Mouse (Mus musculus) hindbrain, embryonic 14.5 days (tissue): Measurements from ENCODE around the gene Sipa1. TPM values are rescaled to one million over a fixed set of nuclear protein-coding genes. Genes with fewer than 3 reads are reported as not detected.

Experiments
- ATAC-seq: fragments of 200-750 bp; cut with Nextera tagmentation; 2 replicates; pipeline ENCODE4 v1.8.0; 2017; ENCODE audit warnings: moderate number of reproducible peaks, mild to moderate bottlenecking, moderate TSS enrichment, moderate library complexity; ENCODE audit not compliant: low FRiP score
- DNase-seq: peaks from one replicate; pipeline ENCODE4 v3.0.0-alpha.2; 2015; ENCODE audit warnings: low spot score
- H3K27ac ChIP-seq: fragments of 300-500 bp; sonication (generic); 2 replicates; pipeline ENCODE4 v1.5.1; 2014; ENCODE audit warnings: mild to moderate bottlenecking, moderate library complexity
- H3K27me3 ChIP-seq: fragments of 300-500 bp; sonication (generic); 2 replicates; pipeline ENCODE4 v1.6.1; 2014; ENCODE audit warnings: mild to moderate bottlenecking, low read length, mixed read lengths; ENCODE audit not compliant: control insufficient read depth, insufficient read depth
- H3K36me3 ChIP-seq: fragments of 300-500 bp; sonication (generic); replicated peaks from 2 replicates; pipeline ENCODE4 v1.6.1; 2014; ENCODE audit not compliant: control insufficient read depth, insufficient read depth
- H3K4me1 ChIP-seq: fragments of 300-500 bp; sonication (generic); replicated peaks from 2 replicates; pipeline ENCODE4 v1.6.1; 2014; ENCODE audit warnings: antibody characterized with exemption, low read length, mixed read lengths; ENCODE audit not compliant: control insufficient read depth, insufficient read depth
- H3K4me2 ChIP-seq: fragments of 300-500 bp; sonication (generic); replicated peaks from 2 replicates; pipeline ENCODE4 v1.6.1; 2014; ENCODE audit warnings: mild to moderate bottlenecking, moderate library complexity
- H3K4me3 ChIP-seq: fragments of 300-500 bp; sonication (generic); replicated peaks from 2 replicates; pipeline ENCODE4 v1.5.1; 2014; ENCODE audit warnings: mild to moderate bottlenecking, low read length
- H3K9ac ChIP-seq: fragments of 300-500 bp; sonication (generic); 2 replicates; pipeline ENCODE4 v1.6.1; 2014
- H3K9me3 ChIP-seq: fragments of 300-500 bp; sonication (generic); 2 replicates; pipeline ENCODE4 v1.6.1; 2016; ENCODE audit warnings: low read length; ENCODE audit not compliant: control insufficient read depth
- WGBS: fragments of 180-500 bp; shearing (Covaris S2); extraction: QIAGEN DNeasy Blood & Tissue Kit; methylation state at CpG from one replicate; pipeline ENCODE4 v1.1.7; 2014; 5-methylcytosine and 5-hydroxymethylcytosine counted together
- polyA plus RNA-seq: library from polyadenylated mRNA; unstranded; fragments of >200 nt; fragmentation: Nextera tagmentation; extraction: Ambion mirVana; gene quantifications from 2 replicates; pipeline ENCODE4 v1.2.1, GENCODE M21; 2014

The Sipa1 gene
- polyA plus RNA-seq, 1 experiment from 2014 or later: 16.2 TPM

DNA sequence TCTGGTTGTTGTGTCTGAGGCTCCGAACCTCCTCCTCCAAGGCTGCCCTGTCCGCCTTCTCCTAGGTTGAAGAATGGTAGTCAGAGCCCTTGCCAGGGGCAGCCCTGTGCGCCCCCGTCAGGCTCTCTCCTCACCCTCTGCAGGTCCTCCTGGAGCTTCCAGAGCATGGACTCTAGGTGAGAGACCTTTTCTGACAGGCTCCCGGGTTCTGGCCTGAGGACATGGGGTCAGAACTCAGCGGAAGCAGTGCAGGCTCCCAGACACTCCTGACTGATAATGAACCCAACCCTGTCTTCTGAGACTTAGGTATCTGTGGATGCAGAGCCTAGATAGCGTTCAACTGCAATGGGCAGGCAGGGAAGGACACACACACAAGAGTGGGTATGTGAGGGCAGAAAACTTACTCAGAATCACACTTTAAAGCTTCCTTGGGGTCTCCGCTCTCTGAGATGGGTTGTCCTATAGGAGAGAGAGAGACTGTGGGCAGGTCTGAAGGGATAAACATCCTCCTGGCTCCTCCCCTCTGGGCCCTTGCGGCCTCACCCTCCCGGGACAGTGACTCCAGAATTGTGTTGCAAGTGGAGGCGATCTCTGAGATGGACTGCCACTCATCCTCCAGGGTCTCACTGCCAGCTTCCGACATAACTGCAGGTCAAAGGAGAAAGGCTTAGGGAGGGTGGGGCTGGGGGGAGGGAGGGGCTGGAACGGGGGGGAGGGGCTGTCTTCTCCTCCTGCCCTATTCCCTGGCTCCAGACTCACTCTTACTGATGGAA lies 11.8 kb downstream of the Sipa1 start:
- H3K4me1 ChIP-seq: peaks cover 24% of the 10 kb centered on the region
- no peaks in the 10 kb centered on the region for H3K9me3 ChIP-seq
- WGBS: 62% methylated on average over 13 of the region's 13 CpGs
- no peak overlapping the region for H3K27ac ChIP-seq
- H3K4me2 ChIP-seq: no peak overlapping the region
- no peak overlapping the region for H3K4me3 ChIP-seq
- H3K27me3 ChIP-seq: peaks cover 35% of the 10 kb centered on the region
- H3K9ac ChIP-seq: no peak overlapping the region
- peaks cover 18% of the 10 kb centered on the region for H3K36me3 ChIP-seq
- no peak for ATAC-seq
- no peak for DNase-seq

GRCm38 (mm10) chr19:5649298-5649741 lies 14.2 kb downstream of the Sipa1 start:
- H3K9ac ChIP-seq: peak overlapping the region; percentile 54
- peaks cover 13% of the 10 kb centered on the region for H3K27me3 ChIP-seq
- 73% methylated on average over 6 of the region's 6 CpGs for WGBS
- H3K9me3 ChIP-seq: no peaks in the 10 kb centered on the region
- DNase-seq (no peak), ATAC-seq (no peak; the same call in 1 of the 2 replicates)
- peak overlapping the region; percentile 56 for H3K4me2 ChIP-seq
- H3K27ac ChIP-seq: peak overlapping the region; percentile 69; the same call in 1 of the 2 replicates
- peaks cover 18% of the 10 kb centered on the region for H3K4me1 ChIP-seq
- H3K36me3 ChIP-seq: peaks cover 42% of the 10 kb centered on the region
- peak overlapping the region; percentile 17; the same call in 1 of the 2 replicates for H3K4me3 ChIP-seq

DNA sequence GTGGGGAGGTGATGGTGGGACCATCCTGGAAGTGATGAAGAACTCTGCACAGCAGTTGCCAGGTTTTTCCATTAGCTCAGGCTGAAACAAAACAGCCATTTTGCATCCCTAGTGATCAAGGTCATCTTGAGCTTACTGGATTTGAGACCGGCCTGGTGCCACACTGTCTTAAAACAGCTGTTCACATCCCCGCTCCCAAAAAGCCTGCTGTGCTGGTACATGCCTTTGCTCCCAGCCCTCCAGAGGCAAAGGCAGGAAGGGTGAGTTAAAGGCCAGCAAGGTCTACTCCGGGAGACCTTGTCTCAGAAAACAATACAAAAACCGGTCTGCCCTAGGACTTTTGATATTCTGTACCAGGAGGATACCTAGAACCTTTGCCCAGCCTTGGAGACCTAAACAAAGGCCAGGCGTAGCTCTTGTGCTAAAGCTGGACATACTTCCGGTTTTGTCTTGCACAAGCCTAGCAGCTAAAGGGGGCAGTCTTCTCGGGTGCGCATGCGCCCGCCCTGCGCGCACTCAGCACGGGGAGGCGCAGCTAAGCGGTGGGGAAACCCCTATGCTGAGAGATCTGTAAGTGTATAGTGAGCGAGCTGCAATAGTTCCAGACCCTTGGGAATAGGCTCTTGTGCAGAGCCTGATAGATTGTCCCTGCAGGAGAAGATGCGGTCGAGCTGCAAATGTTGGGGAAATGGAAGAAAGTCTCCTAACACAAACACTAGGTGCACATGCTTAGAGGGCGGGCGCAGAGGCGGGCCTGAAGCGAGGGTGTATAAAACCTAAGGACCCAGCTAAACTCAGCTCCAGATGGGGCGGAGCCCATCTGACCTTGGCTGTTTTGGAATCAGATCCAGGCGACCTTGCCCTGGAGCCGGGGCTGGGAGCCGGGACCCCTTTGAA lies 14.9 kb downstream of the Sipa1 start:
- ATAC-seq (peak; percentile 88), DNase-seq (peak; percentile 84)
- Histone ChIP-seq H3K4me1 (peaks cover 11% of the 10 kb centered on the region; the same call in 1 of the 2 replicates), H3K4me2 (peak overlapping the region; percentile 56), H3K9me3 (no peaks in the 10 kb centered on the region), H3K9ac (peak overlapping the region; percentile 54), H3K4me3 (peak overlapping the region; percentile 17), H3K36me3 (peaks cover 48% of the 10 kb centered on the region), H3K27me3 (peaks cover 6% of the 10 kb centered on the region), H3K27ac (peak overlapping the region; percentile 69)
- WGBS: 11% methylated on average over 26 of the region's 26 CpGs

DNA sequence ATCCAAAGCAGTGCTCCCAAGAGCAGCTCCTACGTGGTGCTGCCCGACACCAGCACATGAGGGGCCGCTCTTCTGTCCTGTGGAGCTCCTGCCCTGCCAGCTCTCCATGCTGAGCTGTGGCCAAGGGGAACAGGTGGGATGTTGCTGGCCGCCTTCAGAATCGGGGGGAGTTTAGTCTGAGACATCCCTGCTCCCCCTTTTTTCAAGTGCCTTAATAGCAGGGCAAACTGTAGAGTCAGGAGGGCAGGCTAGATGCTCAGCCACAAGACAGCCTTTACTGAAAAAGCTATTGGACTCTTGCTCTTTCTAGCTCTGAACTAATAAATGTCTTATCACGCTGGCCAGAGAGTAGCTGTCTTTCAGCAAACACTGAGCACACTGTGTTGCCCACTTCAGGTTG lies 15.7 kb downstream of the Sipa1 start:
- Histone ChIP-seq H3K4me3 (no peak overlapping the region), H3K27ac (no peak overlapping the region), H3K9me3 (no peaks in the 10 kb centered on the region), H3K27me3 (no peaks in the 10 kb centered on the region), H3K4me1 (peaks cover 11% of the 10 kb centered on the region; the same call in 1 of the 2 replicates), H3K36me3 (peaks cover 57% of the 10 kb centered on the region), H3K9ac (no peak overlapping the region), H3K4me2 (no peak overlapping the region)
- ATAC-seq (no peak), DNase-seq (no peak)
- 97% methylated on average over 6 of the region's 6 CpGs for WGBS

DNA sequence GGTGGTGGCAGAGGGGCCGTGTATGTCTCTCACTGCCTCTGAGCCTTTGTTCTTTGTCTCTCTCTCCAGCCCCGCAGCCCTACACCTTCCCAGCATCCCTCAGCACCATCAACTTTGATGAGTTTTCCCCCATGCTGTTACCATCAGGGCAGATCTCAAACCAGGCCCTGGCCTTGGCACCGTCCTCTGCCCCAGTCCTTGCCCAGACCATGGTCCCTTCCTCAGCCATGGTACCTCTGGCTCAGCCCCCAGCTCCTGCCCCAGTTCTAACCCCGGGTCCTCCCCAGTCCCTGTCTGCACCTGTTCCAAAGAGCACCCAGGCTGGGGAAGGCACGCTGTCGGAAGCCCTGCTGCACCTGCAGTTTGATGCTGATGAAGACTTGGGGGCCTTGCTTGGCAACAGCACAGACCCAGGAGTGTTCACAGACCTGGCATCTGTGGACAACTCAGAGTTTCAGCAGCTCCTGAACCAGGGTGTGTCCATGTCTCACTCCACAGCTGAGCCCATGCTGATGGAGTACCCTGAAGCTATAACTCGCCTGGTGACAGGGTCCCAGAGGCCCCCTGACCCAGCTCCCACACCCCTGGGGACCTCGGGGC lies 16.7 kb downstream of the Sipa1 start:
- H3K36me3 ChIP-seq: peaks cover 67% of the 10 kb centered on the region
- WGBS: 91% methylated on average over 8 of the region's 8 CpGs

GRCm38 (mm10) chr19:5645280-5645679 lies 18.2 kb downstream of the Sipa1 start:
- Histone ChIP-seq H3K27ac (no peak overlapping the region), H3K27me3 (no peaks in the 10 kb centered on the region), H3K36me3 (peaks cover 75% of the 10 kb centered on the region), H3K4me1 (peaks cover 11% of the 10 kb centered on the region; the same call in 1 of the 2 replicates), H3K4me3 (no peak overlapping the region), H3K9ac (no peak overlapping the region), H3K9me3 (no peaks in the 10 kb centered on the region), H3K4me2 (no peak overlapping the region)
- no peak for DNase-seq
- whole genome bisulfite sequencing: 98% methylated on average over 9 of the region's 9 CpGs
- ATAC-seq: no peak

More for the DNA sequence above, 16.7 kb downstream of the Sipa1 start:
- Histone ChIP-seq H3K27ac (no peak overlapping the region), H3K4me3 (no peak overlapping the region), H3K27me3 (no peaks in the 10 kb centered on the region), H3K9me3 (no peaks in the 10 kb centered on the region), H3K4me1 (peaks cover 11% of the 10 kb centered on the region; the same call in 1 of the 2 replicates), H3K9ac (no peak overlapping the region), H3K4me2 (no peak overlapping the region)
- ATAC-seq: no peak
- no peak for DNase-seq

- DNase-seq: no peak
- WGBS: 97% methylated on average over 8 of the region's 8 CpGs
- no peak overlapping the region for H3K4me3 ChIP-seq
Observed at GRCm38 (mm10) chr19:5641641-5642040, 21.9 kb downstream of the Sipa1 start.

GRCm38 (mm10) chr19:5641021-5641420 lies 22.5 kb downstream of the Sipa1 start:
- no peaks in the 10 kb centered on the region for H3K9me3 ChIP-seq
- H3K36me3 ChIP-seq: peaks cover 73% of the 10 kb centered on the region
- no peaks in the 10 kb centered on the region for H3K27me3 ChIP-seq
- DNase-seq (no peak), ATAC-seq (no peak)
- H3K4me1 ChIP-seq: peaks cover 17% of the 10 kb centered on the region
- no peak overlapping the region for H3K4me3 ChIP-seq
- no peak overlapping the region for H3K9ac ChIP-seq
- H3K27ac ChIP-seq: no peak overlapping the region
- WGBS: 93% methylated on average over 17 of the region's 17 CpGs
- no peak overlapping the region for H3K4me2 ChIP-seq

More at GRCm38 (mm10) chr19:5641641-5642040, 21.9 kb downstream of the Sipa1 start:
- H3K27ac ChIP-seq: no peak overlapping the region
- no peak overlapping the region for H3K9ac ChIP-seq
- H3K4me1 ChIP-seq: peaks cover 13% of the 10 kb centered on the region
- no peaks in the 10 kb centered on the region for H3K9me3 ChIP-seq
- H3K27me3 ChIP-seq: no peaks in the 10 kb centered on the region
- H3K36me3 ChIP-seq: peaks cover 80% of the 10 kb centered on the region
- ATAC-seq: no peak
- H3K4me2 ChIP-seq: no peak overlapping the region

GRCm38 (mm10) chr19:5640339-5640738 lies 23.2 kb downstream of the Sipa1 start:
- H3K4me2 ChIP-seq: no peak overlapping the region
- DNase-seq (no peak), ATAC-seq (no peak)
- 70% methylated on average over 9 of the region's 9 CpGs for WGBS
- peaks cover 67% of the 10 kb centered on the region for H3K36me3 ChIP-seq
- H3K4me3 ChIP-seq: no peak overlapping the region
- no peak overlapping the region for H3K27ac ChIP-seq
- H3K27me3 ChIP-seq: no peaks in the 10 kb centered on the region
- no peak overlapping the region for H3K9ac ChIP-seq
- peaks cover 17% of the 10 kb centered on the region for H3K4me1 ChIP-seq
- H3K9me3 ChIP-seq: no peaks in the 10 kb centered on the region
